Mouse (Mus musculus) spleen, embryonic (tissue): ENCODE measurements at regions not wholly inside any gene's neighbourhood (a gene's known extent, or its start where the extent isn't known, plus 50 kb on each side); places are given as distances from the start of the nearest gene placed in this dataset.
"Not testable (repeated sequence)": the region's sequence is repeated elsewhere in the genome, so short reads cannot be mapped to it uniquely, and the experiment has no call there.

ENCODE experiments used
- CTCF ChIA-PET: fragments of 350-600 bp; sonication (Branson Sonifier 250); formaldehyde crosslinking; loops from one replicate; lab custom pipeline; 2022; lab: Charles Lee

DNA sequence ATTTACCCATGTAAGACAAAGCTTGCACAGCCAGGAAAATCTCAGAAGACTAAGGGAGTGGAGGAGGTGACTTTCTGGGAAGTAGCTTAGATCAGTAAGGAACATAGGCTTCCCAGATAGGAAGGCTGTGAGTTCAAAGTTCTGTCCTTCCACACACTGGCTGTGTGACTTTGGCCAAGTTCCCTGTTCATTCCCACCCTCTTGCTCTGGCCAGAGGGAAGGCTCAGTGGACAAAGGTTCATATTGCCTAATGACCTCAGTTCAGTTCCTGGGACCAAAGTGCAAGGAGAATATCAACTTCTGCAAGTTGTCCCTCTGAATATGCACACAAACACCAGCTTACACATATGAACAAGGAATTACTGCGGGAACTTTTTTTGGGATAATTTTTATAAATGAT lies 255.6 kb upstream of the Pik3r1 start:
- CTCF ChIA-PET, result no interaction called here

GRCm38 (mm10) chr13:102025138-102025537 lies 257.1 kb upstream of the Pik3r1 start:
- CTCF ChIA-PET, result no interaction called here

DNA sequence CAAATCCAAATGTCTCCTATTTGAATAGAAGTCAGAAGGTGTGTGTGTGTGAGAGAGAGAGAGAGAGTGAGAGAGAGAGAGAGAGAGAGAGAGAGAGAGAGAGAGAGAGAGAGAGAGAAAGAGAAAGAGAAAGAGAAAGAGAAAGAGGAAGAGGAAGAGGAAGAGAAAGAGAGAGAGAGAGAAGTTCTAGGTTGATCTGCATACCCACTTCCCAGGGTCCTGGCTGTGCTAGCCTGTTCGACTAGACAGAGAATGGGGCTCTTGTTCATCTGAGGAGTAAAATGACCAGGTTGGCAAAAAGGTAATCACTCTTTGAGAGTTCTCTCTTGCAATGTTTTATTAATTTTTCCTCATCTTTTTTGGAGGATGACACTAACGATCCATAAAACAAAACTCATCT lies 257.5 kb upstream of the Pik3r1 start:
- CTCF ChIA-PET, result not testable (repeated sequence)

DNA sequence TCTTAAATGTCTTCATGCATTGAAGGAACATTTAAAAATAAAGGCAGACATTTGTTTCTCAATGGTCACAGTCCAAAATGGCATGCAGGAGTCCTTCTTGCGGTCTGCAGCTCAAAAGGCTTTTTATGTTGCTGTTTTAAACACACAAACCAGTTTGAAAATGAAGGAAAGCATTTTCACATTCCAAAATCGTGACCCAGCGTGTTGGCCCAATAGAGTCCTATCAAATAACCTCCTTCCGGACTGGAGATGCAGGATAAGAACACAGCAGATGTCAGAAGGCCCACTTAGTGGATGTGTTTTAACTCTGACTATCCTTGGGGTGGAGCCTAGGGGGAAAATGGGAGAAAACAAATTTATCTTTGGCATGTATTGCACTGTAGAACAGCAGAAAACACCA lies 263.4 kb upstream of the Pik3r1 start:
- CTCF ChIA-PET, result no interaction called here

DNA sequence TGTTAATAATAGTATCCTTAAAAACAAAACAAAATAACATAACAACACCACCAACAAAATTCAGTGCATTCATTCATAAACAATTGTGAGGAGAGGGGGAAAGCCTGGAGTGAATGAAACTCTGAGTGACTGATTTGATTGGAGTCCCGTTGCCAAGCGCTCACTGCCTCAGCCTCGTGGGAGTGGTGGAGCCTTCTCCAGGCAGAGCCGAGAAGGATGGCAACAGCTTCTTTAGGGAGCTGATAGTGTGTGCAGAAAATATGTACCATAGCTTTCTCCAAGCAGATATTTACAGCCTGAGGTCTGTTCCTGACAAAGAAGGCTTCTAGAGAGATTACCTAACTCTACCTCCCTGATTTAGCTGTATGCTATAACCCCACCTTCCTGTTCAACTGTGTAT lies 266.5 kb upstream of the Pik3r1 start:
- CTCF ChIA-PET, result no interaction called here

- CTCF ChIA-PET, result no interaction called here
Measured at GRCm38 (mm10) chr13:102036001-102036400, 268.0 kb upstream of the Pik3r1 start.

- CTCF ChIA-PET, result interaction anchor here (0.6 kb wide), 1 partner anchor 681 kb away, joined by 3 read pairs; no protein-coding TSS in a partner anchor
Measured at GRCm38 (mm10) chr13:102036819-102037624, 269.0 kb upstream of the Pik3r1 start.

DNA sequence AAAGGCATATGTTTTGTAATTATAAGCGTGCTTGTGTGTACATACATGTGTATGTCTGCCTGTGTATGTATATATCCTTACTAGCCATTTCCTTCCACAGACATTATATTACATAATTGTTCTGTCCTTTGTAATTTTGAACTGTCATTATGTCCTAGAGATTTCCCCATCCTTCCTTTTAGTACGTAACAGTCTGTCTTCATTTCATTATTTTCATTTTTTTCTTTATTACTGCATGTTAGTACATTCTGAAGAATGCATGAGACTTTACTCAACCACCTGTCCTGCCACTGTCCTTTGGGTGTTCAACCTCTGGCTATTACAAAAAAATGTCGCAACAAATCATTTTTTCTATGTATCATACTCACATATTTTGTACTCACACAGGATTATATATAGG lies 292.2 kb upstream of the Pik3r1 start:
- CTCF ChIA-PET, result no interaction called here

- CTCF ChIA-PET, result no interaction called here
Measured at GRCm38 (mm10) chr13:102064590-102065273, 296.7 kb upstream of the Pik3r1 start.

DNA sequence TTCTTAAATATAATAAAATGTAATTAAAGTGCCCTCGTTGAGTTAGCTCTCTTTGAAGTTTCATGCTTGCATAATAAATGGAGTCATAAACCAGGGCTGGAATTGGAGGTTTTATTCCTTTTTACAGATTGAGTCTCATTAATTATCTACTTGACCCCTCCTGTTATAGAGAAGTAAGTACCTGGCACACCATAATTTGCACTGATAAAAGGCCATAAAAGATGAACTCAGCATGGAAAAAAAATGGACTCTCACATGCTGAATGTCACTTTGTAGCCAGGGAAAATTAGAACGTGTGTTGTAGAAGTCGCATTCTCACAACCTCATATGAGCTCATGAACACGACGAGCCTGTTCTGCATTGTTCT lies 297.2 kb upstream of the Pik3r1 start:
- CTCF ChIA-PET, result no interaction called here

GRCm38 (mm10) chr13:102065796-102066195 lies 297.8 kb upstream of the Pik3r1 start:
- CTCF ChIA-PET, result interaction anchor here (0.6 kb wide), 1 partner anchor 295 kb away, joined by 14 read pairs; no protein-coding TSS in a partner anchor

DNA sequence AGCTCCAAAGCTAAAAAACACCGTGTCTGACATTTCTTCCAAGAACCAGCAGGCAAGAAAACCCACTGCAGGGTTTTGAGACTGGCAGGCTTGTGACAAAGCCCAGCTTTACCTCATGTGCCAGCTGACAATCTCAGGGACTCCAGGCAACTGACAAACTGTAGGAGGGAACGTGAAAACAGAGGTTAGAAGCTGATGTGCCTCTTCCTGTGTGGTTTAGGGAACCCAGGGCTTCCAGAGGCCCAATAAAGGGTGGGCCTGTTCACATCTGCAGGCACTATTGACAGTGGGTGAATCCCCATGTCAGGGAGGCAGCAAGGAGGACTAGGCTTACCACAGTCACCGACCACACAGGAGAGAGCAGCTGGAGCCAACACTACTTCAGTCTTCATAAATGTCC lies 302.7 kb upstream of the Pik3r1 start:
- CTCF ChIA-PET, result no interaction called here

- CTCF ChIA-PET, result no interaction called here
Measured at GRCm38 (mm10) chr13:102072366-102072765, 304.3 kb upstream of the Pik3r1 start.

DNA sequence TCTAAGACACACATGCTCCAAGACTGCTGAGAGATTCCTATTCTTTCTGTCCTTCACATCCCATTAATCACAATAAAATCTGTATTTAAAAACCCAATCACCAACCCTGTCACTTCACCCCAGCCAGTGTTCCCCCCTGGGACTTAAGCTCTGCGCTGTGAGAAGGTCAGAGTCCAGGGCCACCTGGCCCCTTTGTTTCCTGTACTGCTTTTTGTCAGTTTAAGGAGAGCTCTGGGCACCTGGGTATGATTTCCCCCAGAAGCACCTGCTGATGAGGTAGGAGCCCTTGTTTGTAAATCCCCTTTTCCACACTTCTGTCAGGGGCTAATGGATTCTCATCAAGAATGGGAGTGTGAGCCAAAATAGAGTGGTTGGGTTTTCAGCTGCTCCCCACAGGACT lies 319.7 kb upstream of the Pik3r1 start:
- CTCF ChIA-PET, result no interaction called here

DNA sequence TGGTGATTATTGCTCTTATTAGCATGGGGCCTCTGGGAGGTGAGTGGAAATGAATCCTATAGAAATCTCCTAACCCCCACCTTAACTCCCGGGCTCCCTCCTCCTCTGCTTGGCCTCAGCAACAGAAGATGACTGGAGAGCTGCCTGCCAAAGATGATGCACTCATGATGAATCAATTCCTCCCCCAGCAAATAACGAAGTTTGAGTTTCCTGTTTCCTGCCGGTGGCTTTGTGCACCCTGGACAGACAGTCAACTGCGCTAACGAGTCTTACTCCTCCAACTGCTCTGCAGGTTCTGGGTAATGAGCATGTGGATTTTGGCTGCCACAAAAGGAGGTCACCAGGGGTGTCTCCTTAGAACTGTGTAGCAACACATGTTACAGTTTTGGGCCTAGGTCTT lies 321.5 kb upstream of the Pik3r1 start:
- CTCF ChIA-PET, result no interaction called here

GRCm38 (mm10) chr13:102094193-102094592 lies 326.2 kb upstream of the Pik3r1 start:
- CTCF ChIA-PET, result no interaction called here

GRCm38 (mm10) chr13:102103161-102103560 lies 335.1 kb upstream of the Pik3r1 start:
- CTCF ChIA-PET, result no interaction called here

GRCm38 (mm10) chr13:102106188-102106587 lies 338.2 kb upstream of the Pik3r1 start:
- CTCF ChIA-PET, result no interaction called here

GRCm38 (mm10) chr13:102108204-102108603 lies 340.2 kb upstream of the Pik3r1 start:
- CTCF ChIA-PET, result no interaction called here

- CTCF ChIA-PET, result no interaction called here
Measured at GRCm38 (mm10) chr13:102108916-102109315, 340.9 kb upstream of the Pik3r1 start.

DNA sequence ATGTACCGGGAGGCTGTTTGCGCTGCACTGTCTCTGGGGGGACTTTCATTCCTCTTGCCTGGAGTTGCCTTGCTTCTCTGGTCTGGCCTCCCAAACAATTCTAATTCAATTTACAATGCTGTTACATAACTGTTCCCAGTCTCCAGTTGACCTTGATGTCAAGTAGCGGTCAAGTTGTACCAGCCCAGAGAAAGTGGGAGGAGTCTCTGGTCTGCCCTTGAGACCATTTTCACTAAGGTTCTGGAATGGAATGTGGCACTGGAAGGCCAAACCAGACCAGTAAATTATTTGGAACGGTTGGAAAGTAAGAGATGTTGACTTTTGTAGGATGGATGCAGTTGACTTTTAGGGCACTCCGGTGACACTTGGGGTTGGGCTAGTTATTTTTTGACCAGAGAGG lies 345.9 kb upstream of the Pik3r1 start:
- CTCF ChIA-PET, result no interaction called here

- CTCF ChIA-PET, result no interaction called here
Measured at GRCm38 (mm10) chr13:102122341-102122740, 354.3 kb upstream of the Pik3r1 start.

DNA sequence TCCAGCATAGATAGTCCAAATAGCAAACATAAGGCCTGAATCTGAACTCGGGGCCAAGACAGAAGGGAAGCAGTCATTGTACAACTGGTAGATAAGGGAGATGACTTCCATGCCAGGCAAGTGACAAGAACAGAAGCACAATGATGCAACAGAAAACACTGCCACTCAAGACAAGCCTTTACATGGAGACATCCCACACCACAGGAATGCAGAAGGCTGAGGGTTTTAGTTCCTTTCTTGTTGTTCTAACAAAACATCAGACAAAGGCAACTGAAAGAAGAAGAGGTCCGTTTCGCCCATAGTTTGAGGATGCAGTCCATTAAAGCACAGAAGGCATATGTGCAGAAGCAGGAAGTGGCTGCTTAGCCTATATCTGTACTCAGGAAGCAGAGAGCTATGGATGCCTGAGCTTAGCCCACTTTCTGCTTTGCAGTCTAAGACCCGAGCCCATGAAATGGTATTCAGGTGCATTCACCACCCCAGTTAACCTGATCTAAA lies 360.0 kb upstream of the Pik3r1 start:
- CTCF ChIA-PET, result no interaction called here
